Mouse (Mus musculus): ENCODE data around the gene Veph1. TPM values are rescaled to one million over a fixed set of nuclear protein-coding genes. Genes with fewer than 3 reads are reported as not detected.

Gene Veph1
- 0.47 and 1.0 TPM in 2 replicates for polyA plus RNA-seq (2015; fragmentation: Nextera tagmentation; extraction: Ambion mirVana)

GRCm38 (mm10) chr3:66296545-66296944 lies at the start of gene Veph1:
TSS of gene Veph1 (minus strand) at chr3:66296837.
- ATAC-seq (ENCODE audit: extremely low read depth, insufficient number of reproducible peaks, low FRiP score, low TSS enrichment) = no peak
- Histone ChIP-seq H3K4me3 (no peak within 1 kb of the TSS), H3K4me2 (0 out of 2 replicates have a peak within 1 kb of the TSS, but pooled peaks have one; percentile 16), H3K27me3 (replicated peaks) (no peaks in the 10 kb centered on the region), H3K27ac (replicated peaks) (no peak within 1 kb of the TSS), H3K9ac (peak within 1 kb of the TSS; percentile 11; the same call in 1 of the 2 replicates), H3K36me3 (no peaks in the 10 kb centered on the region), H3K9me3 (no peaks in the 10 kb centered on the region), H3K4me1 (peaks cover 9% of the 10 kb centered on the region)
- WGBS = 27% methylated on average over 11 of the region's 11 CpGs

GRCm38 (mm10) chr3:66340742-66341141 lies 44.1 kb upstream of the Veph1 start:
- WGBS = 67% methylated on average over 2 of the region's 2 CpGs
- no peaks in the 10 kb centered on the region for H3K4me1 ChIP-seq
- H3K4me3 ChIP-seq = no peak overlapping the region
- no peak overlapping the region for H3K27ac ChIP-seq (replicated peaks)
- ATAC-seq (ENCODE audit: extremely low read depth, insufficient number of reproducible peaks, low FRiP score, low TSS enrichment) = no peak
- H3K9me3 ChIP-seq = no peaks in the 10 kb centered on the region
- H3K36me3 ChIP-seq = no peaks in the 10 kb centered on the region
- H3K27me3 ChIP-seq (replicated peaks) = no peaks in the 10 kb centered on the region
- no peak overlapping the region for H3K4me2 ChIP-seq
- no peak overlapping the region for H3K9ac ChIP-seq

GRCm38 (mm10) chr3:66332401-66332729 lies 35.7 kb upstream of the Veph1 start:
- no peak for ATAC-seq (ENCODE audit: extremely low read depth, insufficient number of reproducible peaks, low FRiP score, low TSS enrichment)
- Histone ChIP-seq H3K36me3 (no peaks in the 10 kb centered on the region), H3K27me3 (replicated peaks) (no peaks in the 10 kb centered on the region), H3K4me2 (no peak overlapping the region), H3K9ac (no peak overlapping the region), H3K9me3 (no peaks in the 10 kb centered on the region), H3K4me3 (no peak overlapping the region), H3K27ac (replicated peaks) (no peak overlapping the region), H3K4me1 (peaks cover 4% of the 10 kb centered on the region; the same call in 1 of the 2 replicates)
- 79% methylated on average over 9 of the region's 9 CpGs for WGBS

GRCm38 (mm10) chr3:66331592-66332400 lies 35.2 kb upstream of the Veph1 start:
- Histone ChIP-seq H3K27me3 (replicated peaks) (no peaks in the 10 kb centered on the region), H3K4me3 (no peak overlapping the region), H3K27ac (replicated peaks) (no peak overlapping the region), H3K36me3 (no peaks in the 10 kb centered on the region), H3K4me1 (peaks cover 4% of the 10 kb centered on the region; the same call in 1 of the 2 replicates), H3K9me3 (no peaks in the 10 kb centered on the region), H3K4me2 (no peak overlapping the region), H3K9ac (no peak overlapping the region)
- ATAC-seq (ENCODE audit: extremely low read depth, insufficient number of reproducible peaks, low FRiP score, low TSS enrichment) = no peak
- WGBS = 49% methylated on average over 12 of the region's 12 CpGs

- Histone ChIP-seq H3K4me2 (no peak overlapping the region), H3K27ac (replicated peaks) (no peak overlapping the region), H3K4me3 (no peak overlapping the region), H3K36me3 (no peaks in the 10 kb centered on the region), H3K9me3 (no peaks in the 10 kb centered on the region), H3K4me1 (peaks cover 4% of the 10 kb centered on the region; the same call in 1 of the 2 replicates), H3K9ac (no peak overlapping the region), H3K27me3 (replicated peaks) (no peaks in the 10 kb centered on the region)
- WGBS = 71% methylated on average over 15 of the region's 15 CpGs
- ATAC-seq (ENCODE audit: extremely low read depth, insufficient number of reproducible peaks, low FRiP score, low TSS enrichment) = no peak
These were observed 34.4 kb upstream of the Veph1 start for GRCm38 (mm10) chr3:66330896-66331579.

GRCm38 (mm10) chr3:66325962-66326834 lies 29.6 kb upstream of the Veph1 start:
- Histone ChIP-seq H3K4me2 (no peak overlapping the region), H3K4me3 (no peak overlapping the region), H3K36me3 (no peaks in the 10 kb centered on the region), H3K27ac (replicated peaks) (no peak overlapping the region), H3K9ac (no peak overlapping the region), H3K4me1 (peaks cover 4% of the 10 kb centered on the region; the same call in 1 of the 2 replicates), H3K27me3 (replicated peaks) (no peaks in the 10 kb centered on the region), H3K9me3 (no peaks in the 10 kb centered on the region)
- ATAC-seq (ENCODE audit: extremely low read depth, insufficient number of reproducible peaks, low FRiP score, low TSS enrichment) = no peak
- WGBS = 74% methylated on average over 16 of the region's 16 CpGs

GRCm38 (mm10) chr3:66325486-66325951 lies 28.9 kb upstream of the Veph1 start:
- Histone ChIP-seq H3K4me2 (no peak overlapping the region), H3K27ac (replicated peaks) (no peak overlapping the region), H3K36me3 (no peaks in the 10 kb centered on the region), H3K4me3 (no peak overlapping the region), H3K9ac (no peak overlapping the region), H3K9me3 (no peaks in the 10 kb centered on the region), H3K4me1 (no peaks in the 10 kb centered on the region), H3K27me3 (replicated peaks) (no peaks in the 10 kb centered on the region)
- ATAC-seq (ENCODE audit: extremely low read depth, insufficient number of reproducible peaks, low FRiP score, low TSS enrichment) = no peak
- WGBS = 76% methylated on average over 5 of the region's 5 CpGs

- no peak overlapping the region for H3K27ac ChIP-seq (replicated peaks)
- no peaks in the 10 kb centered on the region; the same call in 1 of the 2 replicates for H3K9me3 ChIP-seq
- H3K27me3 ChIP-seq (replicated peaks) = no peaks in the 10 kb centered on the region
- WGBS = 64% methylated on average over 8 of the region's 8 CpGs
- no peak overlapping the region for H3K9ac ChIP-seq
- ATAC-seq (ENCODE audit: extremely low read depth, insufficient number of reproducible peaks, low FRiP score, low TSS enrichment) = no peak
- H3K4me2 ChIP-seq = no peak overlapping the region
- no peaks in the 10 kb centered on the region for H3K36me3 ChIP-seq
- no peaks in the 10 kb centered on the region for H3K4me1 ChIP-seq
- H3K4me3 ChIP-seq = no peak overlapping the region
These were observed 18.4 kb upstream of the Veph1 start for GRCm38 (mm10) chr3:66314793-66315715.

GRCm38 (mm10) chr3:66310586-66310985 lies 13.9 kb upstream of the Veph1 start:
- no peak for ATAC-seq (ENCODE audit: extremely low read depth, insufficient number of reproducible peaks, low FRiP score, low TSS enrichment)
- H3K4me2 ChIP-seq = no peak overlapping the region
- H3K4me1 ChIP-seq = no peaks in the 10 kb centered on the region
- H3K9me3 ChIP-seq = no peaks in the 10 kb centered on the region
- WGBS = 88% methylated on average over 1 of the region's 1 CpGs
- H3K27ac ChIP-seq (replicated peaks) = no peak overlapping the region
- H3K27me3 ChIP-seq (replicated peaks) = no peaks in the 10 kb centered on the region
- H3K36me3 ChIP-seq = no peaks in the 10 kb centered on the region
- no peak overlapping the region for H3K4me3 ChIP-seq
- H3K9ac ChIP-seq = no peak overlapping the region

- H3K36me3 ChIP-seq = no peaks in the 10 kb centered on the region
- ATAC-seq (ENCODE audit: extremely low read depth, insufficient number of reproducible peaks, low FRiP score, low TSS enrichment) = no peak
- no peak overlapping the region for H3K4me3 ChIP-seq
- no peaks in the 10 kb centered on the region for H3K9me3 ChIP-seq
- H3K9ac ChIP-seq = no peak overlapping the region
- no peaks in the 10 kb centered on the region for H3K27me3 ChIP-seq (replicated peaks)
- H3K4me2 ChIP-seq = no peak overlapping the region
- H3K27ac ChIP-seq (replicated peaks) = no peak overlapping the region
- WGBS = 79% methylated on average over 1 of the region's 1 CpGs
- no peaks in the 10 kb centered on the region for H3K4me1 ChIP-seq
These were observed 12.9 kb upstream of the Veph1 start for GRCm38 (mm10) chr3:66309531-66309930.
